Mouse (Mus musculus) midbrain, postnatal 0 days (tissue): ENCODE data around the gene Nol10. TPM values are rescaled to one million over a fixed set of nuclear protein-coding genes. Genes with fewer than 3 reads are reported as not detected.

ENCODE experiments used
- ATAC-seq: fragments of 200-750 bp; cut with Nextera tagmentation; 2 replicates; pipeline ENCODE4 v1.8.0; 2017; ENCODE audit warnings: moderate number of reproducible peaks, mild to moderate bottlenecking, moderate TSS enrichment, moderate library complexity; ENCODE audit not compliant: low FRiP score
- DNase-seq: peaks from one replicate; pipeline ENCODE4 v3.0.0-alpha.2; 2015; ENCODE audit warnings: low spot score
- H3K27ac ChIP-seq: fragments of 300-500 bp; sonication (generic); 2 replicates; pipeline ENCODE4 v1.5.1; 2014; ENCODE audit warnings: low read depth, mild to moderate bottlenecking, low read length, mixed read lengths
- H3K27me3 ChIP-seq: fragments of 300-500 bp; sonication (generic); 2 replicates; pipeline ENCODE4 v1.6.1; 2014; ENCODE audit warnings: low read length, control low read depth, mixed read lengths; ENCODE audit not compliant: insufficient read depth
- H3K36me3 ChIP-seq: fragments of 300-500 bp; sonication (generic); 2 replicates; pipeline ENCODE4 v1.6.1; 2014; ENCODE audit warnings: low read length, control low read depth, mixed read lengths; ENCODE audit not compliant: insufficient read depth
- H3K4me1 ChIP-seq: fragments of 300-500 bp; sonication (generic); 2 replicates; pipeline ENCODE4 v1.6.1; 2014; ENCODE audit warnings: mild to moderate bottlenecking, control low read depth, antibody characterized with exemption, low read length, mixed read lengths; ENCODE audit not compliant: insufficient read depth
- H3K4me2 ChIP-seq: fragments of 300-500 bp; sonication (generic); 2 replicates; pipeline ENCODE4 v1.6.1; 2014; ENCODE audit warnings: low read depth, mild to moderate bottlenecking, low read length, mixed read lengths; ENCODE audit not compliant: poor library complexity, severe bottlenecking
- H3K4me3 ChIP-seq: fragments of 300-500 bp; sonication (generic); 2 replicates; pipeline ENCODE4 v1.5.1; 2014; ENCODE audit warnings: low read depth, mild to moderate bottlenecking, low read length, moderate library complexity
- H3K9ac ChIP-seq: fragments of 300-500 bp; sonication (generic); replicated peaks from 2 replicates; pipeline ENCODE4 v1.6.1; 2014; ENCODE audit warnings: mild to moderate bottlenecking, low read length, moderate library complexity, mixed read lengths; ENCODE audit not compliant: poor library complexity, severe bottlenecking
- H3K9me3 ChIP-seq: fragments of 300-500 bp; sonication (generic); 2 replicates; pipeline ENCODE4 v1.6.1; 2016; ENCODE audit warnings: low read length, control low read depth
- CTCF ChIP-seq: IDR thresholded peaks from 2 replicates; pipeline ENCODE4 v1.5.1; 2016; ENCODE audit warnings: antibody characterized with exemption, mild to moderate bottlenecking
- WGBS: fragments of 180-500 bp; shearing (Covaris S2); extraction: QIAGEN DNeasy Blood & Tissue Kit; methylation state at CpG from one replicate; pipeline ENCODE4 v1.1.7; 2014; 5-methylcytosine and 5-hydroxymethylcytosine counted together
- polyA plus RNA-seq: library from polyadenylated mRNA; unstranded; fragments of >200 nt; fragmentation: Nextera tagmentation; extraction: Ambion mirVana; gene quantifications from 2 replicates; pipeline ENCODE4 v1.2.1, GENCODE M21; 2015
- total RNA-seq: library from RNA; depleted of rRNA; stranded (reverse); fragments of >200 nt; gene quantifications from 2 replicates; pipeline ENCODE4 v1.2.3, GENCODE M21; 2014

Nol10 gene
- total and polyA plus RNA-seq, 2 experiments from 2014 or later, result 6.5 to 11.8 TPM

- Histone ChIP-seq H3K9ac (no peak overlapping the region), H3K4me2 (no peak overlapping the region), H3K9me3 (no peaks in the 10 kb centered on the region), H3K27ac (no peak overlapping the region), H3K36me3 (peaks cover 7% of the 10 kb centered on the region; the same call in 1 of the 2 replicates), H3K4me1 (no peaks in the 10 kb centered on the region), H3K27me3 (no peaks in the 10 kb centered on the region), H3K4me3 (no peak overlapping the region)
- WGBS, result 66% methylated on average over 4 of the region's 4 CpGs
- TF ChIP-seq CTCF, result no peak
- DNase-seq (no peak), ATAC-seq (no peak)
These were observed 42.3 kb downstream of the Nol10 start for GRCm38 (mm10) chr12:17390510-17390909.

DNA sequence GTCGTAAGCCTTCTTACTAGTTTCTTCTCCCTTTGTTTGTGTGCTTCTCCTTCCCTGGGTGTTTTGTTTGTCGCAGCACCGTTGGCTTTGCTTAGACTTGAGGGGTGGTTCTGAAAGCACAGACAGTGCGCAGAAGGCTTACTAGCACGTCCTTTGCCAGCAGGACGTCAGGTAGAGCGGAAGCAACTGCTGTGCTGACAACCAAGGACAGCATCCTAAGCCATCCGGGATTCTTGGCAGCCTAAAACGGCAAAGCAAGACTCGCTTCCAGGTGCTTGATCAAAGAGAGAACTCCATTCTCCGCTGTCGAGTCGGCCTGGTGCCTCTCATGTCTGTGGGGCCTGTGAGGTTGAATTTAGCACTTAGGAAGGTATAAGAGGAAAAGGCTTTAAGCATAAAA is 44.9 kb downstream of the Nol10 start:
- Histone ChIP-seq H3K27me3 (no peaks in the 10 kb centered on the region), H3K4me1 (no peaks in the 10 kb centered on the region), H3K27ac (no peak overlapping the region), H3K4me3 (no peak overlapping the region), H3K9me3 (no peaks in the 10 kb centered on the region), H3K4me2 (no peak overlapping the region), H3K36me3 (peaks cover 9% of the 10 kb centered on the region; the same call in 1 of the 2 replicates), H3K9ac (no peak overlapping the region)
- no peak for TF ChIP-seq CTCF
- ATAC-seq (no peak), DNase-seq (no peak)
- 67% methylated on average over 13 of the region's 13 CpGs for WGBS

- no peak overlapping the region for H3K27ac ChIP-seq
- TF ChIP-seq CTCF, result no peak
- H3K4me3 ChIP-seq, result no peak overlapping the region
- ATAC-seq (no peak), DNase-seq (peak; percentile 24)
- H3K36me3 ChIP-seq, result peaks cover 16% of the 10 kb centered on the region; the same call in 1 of the 2 replicates
- no peaks in the 10 kb centered on the region for H3K4me1 ChIP-seq
- 56% methylated on average over 2 of the region's 2 CpGs for WGBS
- H3K4me2 ChIP-seq, result no peak overlapping the region
- no peaks in the 10 kb centered on the region for H3K27me3 ChIP-seq
- H3K9ac ChIP-seq, result no peak overlapping the region
- H3K9me3 ChIP-seq, result no peaks in the 10 kb centered on the region
These were observed 48.9 kb downstream of the Nol10 start for GRCm38 (mm10) chr12:17397150-17397549.

DNA sequence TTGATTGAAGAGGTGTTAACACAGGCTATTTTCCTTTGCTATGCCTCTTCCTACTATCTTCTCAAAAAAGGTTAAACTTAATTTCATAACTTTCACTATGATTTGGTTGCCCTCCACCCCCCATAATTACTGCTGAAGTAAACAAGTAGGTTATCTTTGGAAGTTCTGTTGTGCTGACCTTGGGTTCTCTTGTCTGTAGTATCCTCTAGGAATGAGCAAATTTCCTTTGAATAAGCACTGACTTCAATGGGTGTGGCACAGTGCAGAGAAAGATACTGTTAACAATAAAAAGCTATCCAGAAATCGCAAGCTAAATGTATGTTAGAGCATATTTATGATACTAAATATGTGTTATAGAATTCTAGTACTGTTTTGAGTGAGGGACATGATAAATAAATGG is 53.2 kb downstream of the Nol10 start:
- Histone ChIP-seq H3K36me3 (peaks cover 30% of the 10 kb centered on the region), H3K4me3 (no peak overlapping the region), H3K4me2 (no peak overlapping the region), H3K4me1 (no peaks in the 10 kb centered on the region), H3K9ac (no peak overlapping the region), H3K27ac (no peak overlapping the region), H3K27me3 (no peaks in the 10 kb centered on the region), H3K9me3 (no peaks in the 10 kb centered on the region)
- TF ChIP-seq CTCF, result no peak
- ATAC-seq (no peak), DNase-seq (no peak)
- 98% methylated on average over 1 of the region's 1 CpGs for WGBS

- Histone ChIP-seq H3K27me3 (no peaks in the 10 kb centered on the region), H3K9me3 (no peaks in the 10 kb centered on the region), H3K9ac (no peak overlapping the region), H3K4me1 (no peaks in the 10 kb centered on the region), H3K27ac (no peak overlapping the region), H3K36me3 (peaks cover 30% of the 10 kb centered on the region), H3K4me3 (no peak overlapping the region), H3K4me2 (no peak overlapping the region)
- TF ChIP-seq CTCF, result no peak
- no peak for DNase-seq
- WGBS, result 87% methylated on average over 3 of the region's 3 CpGs
- no peak for ATAC-seq
These were observed 53.9 kb downstream of the Nol10 start for GRCm38 (mm10) chr12:17402116-17402515.

GRCm38 (mm10) chr12:17403998-17404397 is 55.7 kb downstream of the Nol10 start:
- no peak overlapping the region for H3K9ac ChIP-seq
- no peak overlapping the region for H3K4me2 ChIP-seq
- H3K36me3 ChIP-seq, result peaks cover 37% of the 10 kb centered on the region
- WGBS, result 98% methylated on average over 4 of the region's 4 CpGs
- H3K27me3 ChIP-seq, result no peaks in the 10 kb centered on the region
- H3K4me1 ChIP-seq, result no peaks in the 10 kb centered on the region
- ATAC-seq (no peak), DNase-seq (no peak)
- no peak overlapping the region for H3K4me3 ChIP-seq
- no peaks in the 10 kb centered on the region for H3K9me3 ChIP-seq
- no peak overlapping the region for H3K27ac ChIP-seq
- no peak for TF ChIP-seq CTCF
